Mouse (Mus musculus) thymus, adult 2 months (tissue): ENCODE data around the gene Ms4a2. TPM values are rescaled to one million over a fixed set of nuclear protein-coding genes. Genes with fewer than 3 reads are reported as not detected.

Source experiments
- DNase-seq: peaks from one replicate; pipeline ENCODE4 v3.0.0; 2021
- H3K27ac ChIP-seq: fragments of 200-500 bp; 2 replicates; pipeline ENCODE4 v1.5.1; 2012; ENCODE audit warnings: low read length, control low read depth; ENCODE audit not compliant: control insufficient read depth, insufficient read depth
- H3K27me3 ChIP-seq: fragments of 200-500 bp; 2 replicates; pipeline ENCODE4 v1.6.1; 2012; ENCODE audit warnings: mild to moderate bottlenecking, low read length, moderate library complexity, mixed read lengths; ENCODE audit not compliant: control insufficient read depth, insufficient read depth
- H3K36me3 ChIP-seq: fragments of 200-500 bp; 2 replicates; pipeline ENCODE4 v1.6.1; 2012; ENCODE audit warnings: mild to moderate bottlenecking, low read length, moderate library complexity; ENCODE audit not compliant: control insufficient read depth, insufficient read depth
- H3K4me1 ChIP-seq: fragments of 200-500 bp; replicated peaks from 2 replicates; pipeline ENCODE4 v1.6.1; 2012; ENCODE audit warnings: low read length; ENCODE audit not compliant: control insufficient read depth, insufficient read depth
- H3K4me3 ChIP-seq: fragments of 200-500 bp; 2 replicates; pipeline ENCODE4 v1.5.1; 2012; ENCODE audit warnings: mild to moderate bottlenecking, low read length, control low read depth, moderate library complexity; ENCODE audit not compliant: control insufficient read depth, insufficient read depth
- CTCF ChIP-seq: fragments of 200-500 bp; IDR thresholded peaks from 2 replicates; pipeline ENCODE4 v1.5.1; 2012; ENCODE audit warnings: mild to moderate bottlenecking, control low read depth, low read length, moderate library complexity, borderline replicate concordance; ENCODE audit not compliant: control insufficient read depth, poor library complexity, insufficient read depth; ENCODE audit errors: extremely low read depth
- POLR2A ChIP-seq: fragments of 200-500 bp; IDR thresholded peaks from 2 replicates; pipeline ENCODE4 v1.6.1; 2012; ENCODE audit warnings: mild to moderate bottlenecking, low read length, control low read depth, moderate library complexity; ENCODE audit not compliant: control insufficient read depth, poor library complexity, insufficient read depth; ENCODE audit errors: extremely low read depth
- WGBS: fragments of 180-500 bp; shearing (Covaris S2); methylation state at CpG from one replicate; pipeline ENCODE4 v1.1.7; 2018; 5-methylcytosine and 5-hydroxymethylcytosine counted together
- polyA plus RNA-seq: library from polyadenylated mRNA; depleted of rRNA; stranded (reverse); fragments of >200 nt; gene quantifications from 2 replicates; pipeline ENCODE4 v1.2.3, GENCODE M21; 2012; rRNA removed

Gene Ms4a2
- polyA plus RNA-seq, 1 experiment = not detected

- H3K27ac ChIP-seq = no peak overlapping the region
- H3K27me3 ChIP-seq = no peaks in the 10 kb centered on the region
- H3K4me1 ChIP-seq = no peaks in the 10 kb centered on the region
- H3K36me3 ChIP-seq = no peaks in the 10 kb centered on the region
- no peak overlapping the region for H3K4me3 ChIP-seq
- 88% methylated on average over 2 of the region's 2 CpGs for WGBS
- DNase-seq = peak; percentile 67
- TF ChIP-seq CTCF (no peak), POLR2A (no peak)
Measured at GRCm38 (mm10) chr19:11602026-11602425, 21.5 kb downstream of the Ms4a2 start.

- Histone ChIP-seq H3K27ac (no peak overlapping the region), H3K36me3 (no peaks in the 10 kb centered on the region), H3K4me3 (no peak overlapping the region), H3K4me1 (no peaks in the 10 kb centered on the region), H3K27me3 (no peaks in the 10 kb centered on the region)
- DNase-seq = no peak
- TF ChIP-seq CTCF (no peak), POLR2A (no peak)
- WGBS = 91% methylated on average over 3 of the region's 3 CpGs
Measured at GRCm38 (mm10) chr19:11601349-11601748, 22.2 kb downstream of the Ms4a2 start.

- Histone ChIP-seq H3K27ac (no peak overlapping the region), H3K4me1 (peaks cover 5% of the 10 kb centered on the region), H3K4me3 (no peak overlapping the region), H3K36me3 (no peaks in the 10 kb centered on the region), H3K27me3 (no peaks in the 10 kb centered on the region)
- TF ChIP-seq POLR2A = no peak
- no peak for TF ChIP-seq CTCF
- 27% methylated on average over 2 of the region's 2 CpGs for WGBS
- DNase-seq = no peak
Measured at GRCm38 (mm10) chr19:11589891-11590449, 33.5 kb downstream of the Ms4a2 start.

- no peaks in the 10 kb centered on the region for H3K36me3 ChIP-seq
- DNase-seq = peak; percentile 58
- TF ChIP-seq POLR2A (no peak), CTCF (no peak)
- H3K27me3 ChIP-seq = no peaks in the 10 kb centered on the region
- H3K4me1 ChIP-seq = peaks cover 5% of the 10 kb centered on the region
- no peak overlapping the region for H3K4me3 ChIP-seq
- no peak overlapping the region for H3K27ac ChIP-seq
- WGBS = 5% methylated on average over 4 of the region's 4 CpGs
Measured at GRCm38 (mm10) chr19:11589205-11589604, 34.3 kb downstream of the Ms4a2 start.

- TF ChIP-seq POLR2A (no peak), CTCF (no peak)
- H3K27me3 ChIP-seq = no peaks in the 10 kb centered on the region
- no peak overlapping the region for H3K4me3 ChIP-seq
- no peaks in the 10 kb centered on the region for H3K4me1 ChIP-seq
- H3K27ac ChIP-seq = no peak overlapping the region
- no peaks in the 10 kb centered on the region for H3K36me3 ChIP-seq
- WGBS = 93% methylated on average over 8 of the region's 8 CpGs
- no peak for DNase-seq
Measured at GRCm38 (mm10) chr19:11574965-11575364, 48.6 kb downstream of the Ms4a2 start.

Other genes starting within 250 kb of the Ms4a2 start
- 0.55 and 0.63 TPM in 2 replicates for gene Ms4a4a, start 248.2 kb downstream of the Ms4a2 start, polyA plus RNA-seq
- gene Ms4a4c, start 218.9 kb downstream of the Ms4a2 start, polyA plus RNA-seq = 2.4 TPM in 2 replicates
- gene Ms4a4b, start 180.2 kb downstream of the Ms4a2 start, polyA plus RNA-seq = 43.9 and 57.3 TPM in 2 replicates
- gene Ms4a6c, start 154.4 kb downstream of the Ms4a2 start, polyA plus RNA-seq = 4.5 and 6.2 TPM in 2 replicates
- 5.2 and 6.3 TPM in 2 replicates for gene Gm8369, start 137.8 kb downstream of the Ms4a2 start, polyA plus RNA-seq
- 41.7 and 46.9 TPM in 2 replicates for gene Ms4a6b, start 107.2 kb downstream of the Ms4a2 start, polyA plus RNA-seq
- gene Ms4a4d, start 86.9 kb downstream of the Ms4a2 start, polyA plus RNA-seq = 2.1 and 4.0 TPM in 2 replicates
- gene Ms4a6d, start 18.9 kb downstream of the Ms4a2 start, polyA plus RNA-seq = 4.2 and 9.4 TPM in 2 replicates
- 0.59 and 0.80 TPM in 2 replicates for gene Ms4a3, start 17.1 kb upstream of the Ms4a2 start, polyA plus RNA-seq
- gene Oosp2, start 36.8 kb upstream of the Ms4a2 start, polyA plus RNA-seq = not detected in 2 replicates
- 0.11 and 0.84 TPM in 2 replicates for gene Oosp1, start 67.4 kb upstream of the Ms4a2 start, polyA plus RNA-seq
- not detected in 2 replicates for gene Oosp3, start 73.3 kb upstream of the Ms4a2 start, polyA plus RNA-seq
- 0.08 and 0.18 TPM in 2 replicates for gene Gif, start 123.8 kb upstream of the Ms4a2 start, polyA plus RNA-seq
- 8.9 and 10.6 TPM in 2 replicates for gene Mrpl16, start 146.7 kb upstream of the Ms4a2 start, polyA plus RNA-seq
- 2.2 and 2.4 TPM in 2 replicates for gene Stx3, start 195.7 kb upstream of the Ms4a2 start, polyA plus RNA-seq
- not detected in 2 replicates for gene Olfr1417, start 215.5 kb upstream of the Ms4a2 start, polyA plus RNA-seq
- gene Olfr1418, start 237.3 kb upstream of the Ms4a2 start, polyA plus RNA-seq = not detected in 2 replicates